Mouse (Mus musculus): ENCODE data around the gene Filip1l.

GRCm38 (mm10) chr16:57401702-57402101, 48.8 kb downstream of the Filip1l start:
- TF ChIP-seq CTCF (conservative IDR thresholded peaks at IDR 0.05; ENCODE audit: insufficient read depth, insufficient read length, low read depth, low read length) (no peak), POLR2A (IDR thresholded peaks at IDR 0.05; ENCODE audit: low read depth, low read length) (no peak)

Data from kidney, adult 2 months (tissue).